Mouse (Mus musculus) hindbrain, embryonic 15.5 days (tissue): Measurements from ENCODE around the gene Gnb2. TPM values are rescaled to one million over a fixed set of nuclear protein-coding genes. Genes with fewer than 3 reads are reported as not detected.

Source experiments
- ATAC-seq: fragments of 200-750 bp; cut with Nextera tagmentation; 2 replicates; pipeline ENCODE4 v1.8.0; 2017; ENCODE audit warnings: low read depth, moderate number of reproducible peaks, moderate TSS enrichment; ENCODE audit not compliant: low FRiP score
- H3K27ac ChIP-seq: fragments of 300-500 bp; sonication (generic); replicated peaks from 2 replicates; pipeline ENCODE4 v1.5.1; 2015; ENCODE audit warnings: mild to moderate bottlenecking, inconsistent platforms
- H3K27me3 ChIP-seq: fragments of 300-500 bp; sonication (generic); 2 replicates; pipeline ENCODE4 v1.6.1; 2015; ENCODE audit warnings: control low read depth, inconsistent platforms
- H3K36me3 ChIP-seq: fragments of 300-500 bp; sonication (generic); 2 replicates; pipeline ENCODE4 v1.6.1; 2015; ENCODE audit warnings: control low read depth, inconsistent platforms
- H3K4me1 ChIP-seq: fragments of 300-500 bp; sonication (generic); replicated peaks from 2 replicates; pipeline ENCODE4 v1.6.1; 2015; ENCODE audit warnings: control low read depth, inconsistent platforms
- H3K4me2 ChIP-seq: fragments of 300-500 bp; sonication (generic); 2 replicates; pipeline ENCODE4 v1.6.1; 2015; ENCODE audit warnings: moderate library complexity, mild to moderate bottlenecking, inconsistent platforms
- H3K4me3 ChIP-seq: fragments of 300-500 bp; sonication (generic); 2 replicates; pipeline ENCODE4 v1.5.1; 2015; ENCODE audit warnings: mild to moderate bottlenecking, inconsistent platforms
- H3K9ac ChIP-seq: fragments of 300-500 bp; sonication (generic); 2 replicates; pipeline ENCODE4 v1.6.1; 2015; ENCODE audit warnings: inconsistent platforms
- H3K9me3 ChIP-seq: fragments of 300-500 bp; sonication (generic); 2 replicates; pipeline ENCODE4 v1.6.1; 2016; ENCODE audit warnings: control low read depth, inconsistent platforms
- WGBS: fragments of 180-500 bp; shearing (Covaris S2); methylation state at CpG from one replicate; pipeline ENCODE4 v1.1.7; 2015; 5-methylcytosine and 5-hydroxymethylcytosine counted together
- microRNA-seq: library from miRNA; unstranded; fragments of <30 nt; microRNA quantifications from one replicate; pipeline ENCODE4, GENCODE M21; 2016
- polyA plus RNA-seq: library from polyadenylated mRNA; unstranded; fragments of >200 nt; fragmentation: Nextera tagmentation; extraction: Ambion mirVana; gene quantifications from 2 replicates; pipeline ENCODE4 v1.2.1, GENCODE M21; 2015

The Gnb2 gene
- polyA plus RNA-seq, 1 experiment from 2014 or later: 544 TPM

GRCm38 (mm10) chr5:137485851-137486155 lies 47.5 kb downstream of the Gnb2 start:
- H3K9me3 ChIP-seq: no peaks in the 10 kb centered on the region
- peak overlapping the region; percentile 18; the same call in 1 of the 2 replicates for H3K4me3 ChIP-seq
- no peak overlapping the region for H3K27ac ChIP-seq
- no peak overlapping the region for H3K9ac ChIP-seq
- no peak for ATAC-seq
- H3K36me3 ChIP-seq: no peaks in the 10 kb centered on the region
- no peaks in the 10 kb centered on the region for H3K27me3 ChIP-seq
- 2% methylated on average over 17 of the region's 17 CpGs for WGBS
- H3K4me2 ChIP-seq: peak overlapping the region; percentile 50
- peaks cover 9% of the 10 kb centered on the region for H3K4me1 ChIP-seq

- no peak for ATAC-seq
- H3K27ac ChIP-seq: no peak overlapping the region
- peaks cover 9% of the 10 kb centered on the region for H3K4me1 ChIP-seq
- WGBS: 3% methylated on average over 30 of the region's 30 CpGs
- peak overlapping the region; percentile 18; the same call in 1 of the 2 replicates for H3K4me3 ChIP-seq
- peak overlapping the region; percentile 50 for H3K4me2 ChIP-seq
- no peaks in the 10 kb centered on the region for H3K36me3 ChIP-seq
- H3K9ac ChIP-seq: no peak overlapping the region
- no peaks in the 10 kb centered on the region for H3K27me3 ChIP-seq
- H3K9me3 ChIP-seq: no peaks in the 10 kb centered on the region
Observed at GRCm38 (mm10) chr5:137485071-137485850, 48.0 kb downstream of the Gnb2 start.

GRCm38 (mm10) chr5:137481897-137482296 lies 51.4 kb downstream of the Gnb2 start:
- no peak overlapping the region for H3K9ac ChIP-seq
- no peak overlapping the region; the same call in 1 of the 2 replicates for H3K4me2 ChIP-seq
- peaks cover 9% of the 10 kb centered on the region for H3K4me1 ChIP-seq
- ATAC-seq: no peak
- no peaks in the 10 kb centered on the region for H3K9me3 ChIP-seq
- H3K27me3 ChIP-seq: no peaks in the 10 kb centered on the region
- no peak overlapping the region for H3K27ac ChIP-seq
- no peak overlapping the region for H3K4me3 ChIP-seq
- 9% methylated on average over 8 of the region's 8 CpGs for WGBS
- H3K36me3 ChIP-seq: no peaks in the 10 kb centered on the region

GRCm38 (mm10) chr5:137481138-137481537 lies 52.2 kb downstream of the Gnb2 start:
- Histone ChIP-seq H3K27me3 (no peaks in the 10 kb centered on the region), H3K36me3 (no peaks in the 10 kb centered on the region), H3K4me1 (peaks cover 9% of the 10 kb centered on the region), H3K9me3 (no peaks in the 10 kb centered on the region), H3K4me2 (no peak overlapping the region), H3K4me3 (no peak overlapping the region), H3K27ac (no peak overlapping the region), H3K9ac (no peak overlapping the region)
- ATAC-seq: no peak

Small RNA genes within 50 kb of the gene (microRNA-seq; reads per million reads assigned to microRNA genes)
- gene Mir6418: 1.1 reads per million

Other genes with a start within 250 kb of the Gnb2 start
- gene Ache, start 246.0 kb downstream of the Gnb2 start, polyA plus RNA-seq: 68.4 and 69.9 TPM in 2 replicates
- gene Ufsp1, start 238.9 kb downstream of the Gnb2 start, polyA plus RNA-seq: 20.1 and 24.0 TPM in 2 replicates
- gene Srrt, start 225.8 kb downstream of the Gnb2 start, polyA plus RNA-seq: 100 and 103 TPM in 2 replicates
- 17.3 TPM in 2 replicates for gene Trip6, start 219.1 kb downstream of the Gnb2 start, polyA plus RNA-seq
- gene Slc12a9, start 199.9 kb downstream of the Gnb2 start, polyA plus RNA-seq: 24.6 and 26.8 TPM in 2 replicates
- gene Ephb4, start 183.4 kb downstream of the Gnb2 start, polyA plus RNA-seq: 8.2 and 8.4 TPM in 2 replicates
- gene Zan, start 56.4 kb downstream of the Gnb2 start, polyA plus RNA-seq: 0.18 TPM in 2 replicates
- 81.0 and 81.8 TPM in 2 replicates for gene Pop7, start 31.0 kb downstream of the Gnb2 start, polyA plus RNA-seq
- 16.4 and 18.4 TPM in 2 replicates for gene Gigyf1, start 15.0 kb downstream of the Gnb2 start, polyA plus RNA-seq
- gene Epo, start 268 bp downstream of the Gnb2 start, polyA plus RNA-seq: not detected in 2 replicates
- 251 and 285 TPM in 2 replicates for gene Actl6b, start 20.0 kb upstream of the Gnb2 start, polyA plus RNA-seq
- gene Tfr2, start 36.3 kb upstream of the Gnb2 start, polyA plus RNA-seq: 6.1 and 6.4 TPM in 2 replicates
- gene Mospd3, start 67.5 kb upstream of the Gnb2 start, polyA plus RNA-seq: 59.7 and 73.5 TPM in 2 replicates
- 16.6 and 19.4 TPM in 2 replicates for gene Pcolce, start 80.3 kb upstream of the Gnb2 start, polyA plus RNA-seq
- 0.12 and 0.31 TPM in 2 replicates for gene Fbxo24, start 95.5 kb upstream of the Gnb2 start, polyA plus RNA-seq
- gene Lrch4, start 95.6 kb upstream of the Gnb2 start, polyA plus RNA-seq: 17.2 and 18.2 TPM in 2 replicates
- gene Gm20605, start 95.7 kb upstream of the Gnb2 start, polyA plus RNA-seq: 7.4 and 9.2 TPM in 2 replicates
- 5.5 and 6.1 TPM in 2 replicates for gene Sap25, start 107.8 kb upstream of the Gnb2 start, polyA plus RNA-seq
- 0.09 and 0.12 TPM in 2 replicates for gene Irs3, start 112.2 kb upstream of the Gnb2 start, polyA plus RNA-seq
- 20.2 and 20.3 TPM in 2 replicates for gene Agfg2, start 151.2 kb upstream of the Gnb2 start, polyA plus RNA-seq
- 44.1 and 48.5 TPM in 2 replicates for gene Nyap1, start 208.1 kb upstream of the Gnb2 start, polyA plus RNA-seq
- gene Tsc22d4, start 212.2 kb upstream of the Gnb2 start, polyA plus RNA-seq: 84.5 and 88.6 TPM in 2 replicates
- gene Ppp1r35, start 245.3 kb upstream of the Gnb2 start, polyA plus RNA-seq: 43.4 and 44.7 TPM in 2 replicates